Mouse (Mus musculus) hindbrain, postnatal 0 days (tissue): ENCODE data around the gene Egf. TPM values are rescaled to one million over a fixed set of nuclear protein-coding genes. Genes with fewer than 3 reads are reported as not detected.

Experiments used
- ATAC-seq: fragments of 200-750 bp; cut with Nextera tagmentation; 2 replicates; pipeline ENCODE4 v1.8.0; 2017; ENCODE audit warnings: mild to moderate bottlenecking, moderate TSS enrichment, moderate library complexity
- DNase-seq: peaks from one replicate; pipeline ENCODE4 v3.0.0-alpha.2; 2015; ENCODE audit warnings: low spot score
- H3K27ac ChIP-seq: fragments of 300-500 bp; sonication (generic); 2 replicates; pipeline ENCODE4 v1.5.1; 2014; ENCODE audit warnings: mild to moderate bottlenecking
- H3K27me3 ChIP-seq: fragments of 300-500 bp; sonication (generic); 2 replicates; pipeline ENCODE4 v1.6.1; 2014; ENCODE audit warnings: low read length, mixed read lengths; ENCODE audit not compliant: insufficient read depth
- H3K36me3 ChIP-seq: fragments of 300-500 bp; sonication (generic); 2 replicates; pipeline ENCODE4 v1.6.1; 2014; ENCODE audit warnings: low read length, mixed read lengths; ENCODE audit not compliant: insufficient read depth
- H3K4me1 ChIP-seq: fragments of 300-500 bp; sonication (generic); 2 replicates; pipeline ENCODE4 v1.6.1; 2014; ENCODE audit warnings: antibody characterized with exemption, low read length, mixed read lengths; ENCODE audit not compliant: insufficient read depth
- H3K4me2 ChIP-seq: fragments of 300-500 bp; sonication (generic); 2 replicates; pipeline ENCODE4 v1.6.1; 2014; ENCODE audit warnings: low read depth, mild to moderate bottlenecking, low read length, moderate library complexity, mixed read lengths
- H3K4me3 ChIP-seq: fragments of 300-500 bp; sonication (generic); 2 replicates; pipeline ENCODE4 v1.5.1; 2014; ENCODE audit warnings: low read length
- H3K9ac ChIP-seq: fragments of 300-500 bp; sonication (generic); replicated peaks from 2 replicates; pipeline ENCODE4 v1.6.1; 2014; ENCODE audit warnings: mild to moderate bottlenecking, low read length, moderate library complexity, mixed read lengths
- H3K9me3 ChIP-seq: fragments of 300-500 bp; sonication (generic); 2 replicates; pipeline ENCODE4 v1.6.1; 2016; ENCODE audit warnings: low read length, mixed read lengths
- CTCF ChIP-seq: IDR thresholded peaks from 2 replicates; pipeline ENCODE4 v1.5.1; 2016; ENCODE audit warnings: antibody characterized with exemption, control low read depth, low read depth
- WGBS: fragments of 180-500 bp; shearing (Covaris S2); extraction: QIAGEN DNeasy Blood & Tissue Kit; methylation state at CpG from one replicate; pipeline ENCODE4 v1.1.7; 2014; 5-methylcytosine and 5-hydroxymethylcytosine counted together
- polyA plus RNA-seq: library from polyadenylated mRNA; unstranded; fragments of >200 nt; fragmentation: Nextera tagmentation; extraction: Ambion mirVana; gene quantifications from 2 replicates; pipeline ENCODE4 v1.2.1, GENCODE M21; 2015
- total RNA-seq: library from RNA; depleted of rRNA; stranded (reverse); fragments of >200 nt; gene quantifications from 2 replicates; pipeline ENCODE4 v1.2.3, GENCODE M21; 2014

The Egf gene
- total and polyA plus RNA-seq, 2 experiments from 2014 or later, result 1.2 to 1.3 TPM

GRCm38 (mm10) chr3:129682389-129682788 lies 72.7 kb downstream of the Egf start:
- Histone ChIP-seq H3K27me3 (no peaks in the 10 kb centered on the region), H3K4me1 (no peaks in the 10 kb centered on the region), H3K9me3 (no peaks in the 10 kb centered on the region), H3K27ac (no peak overlapping the region), H3K4me3 (no peak overlapping the region), H3K9ac (no peak overlapping the region), H3K36me3 (0 out of 2 replicates have a peak, but pooled peaks cover 3% of the 10 kb centered on the region), H3K4me2 (no peak overlapping the region)
- no peak for ATAC-seq
- TF ChIP-seq CTCF, result no peak
- DNase-seq, result no peak
- WGBS, result 76% methylated on average over 10 of the region's 10 CpGs

- TF ChIP-seq CTCF, result no peak
- ATAC-seq (no peak), DNase-seq (no peak)
- no peaks in the 10 kb centered on the region for H3K27me3 ChIP-seq
- H3K4me2 ChIP-seq, result no peak overlapping the region
- H3K4me3 ChIP-seq, result no peak overlapping the region
- no peak overlapping the region for H3K27ac ChIP-seq
- H3K9ac ChIP-seq, result no peak overlapping the region
- H3K4me1 ChIP-seq, result no peaks in the 10 kb centered on the region
- H3K36me3 ChIP-seq, result 0 out of 2 replicates have a peak, but pooled peaks cover 3% of the 10 kb centered on the region
- WGBS, result 92% methylated on average over 4 of the region's 4 CpGs
- no peaks in the 10 kb centered on the region for H3K9me3 ChIP-seq
These were observed 73.3 kb downstream of the Egf start for GRCm38 (mm10) chr3:129681841-129682240.

GRCm38 (mm10) chr3:129680258-129680657 lies 74.9 kb downstream of the Egf start:
- ATAC-seq, result peak; percentile 35; the same call in 1 of the 2 replicates

GRCm38 (mm10) chr3:129675923-129676322 lies 79.2 kb downstream of the Egf start:
- no peaks in the 10 kb centered on the region for H3K27me3 ChIP-seq
- H3K4me1 ChIP-seq, result no peaks in the 10 kb centered on the region
- 0 out of 2 replicates have a peak, but pooled peaks cover 3% of the 10 kb centered on the region for H3K36me3 ChIP-seq
- no peak overlapping the region for H3K4me3 ChIP-seq
- no peak for DNase-seq
- no peaks in the 10 kb centered on the region for H3K9me3 ChIP-seq
- no peak overlapping the region for H3K4me2 ChIP-seq
- ATAC-seq, result no peak
- TF ChIP-seq CTCF, result no peak
- 95% methylated on average over 7 of the region's 7 CpGs for WGBS
- no peak overlapping the region for H3K27ac ChIP-seq
- H3K9ac ChIP-seq, result no peak overlapping the region

More at GRCm38 (mm10) chr3:129680258-129680657, 74.9 kb downstream of the Egf start:
- peak; percentile 62 for TF ChIP-seq CTCF
- WGBS, result 44% methylated on average over 5 of the region's 5 CpGs
- Histone ChIP-seq H3K27ac (no peak overlapping the region), H3K4me1 (no peaks in the 10 kb centered on the region), H3K4me3 (no peak overlapping the region), H3K9ac (no peak overlapping the region), H3K36me3 (0 out of 2 replicates have a peak, but pooled peaks cover 3% of the 10 kb centered on the region), H3K4me2 (no peak overlapping the region), H3K9me3 (no peaks in the 10 kb centered on the region), H3K27me3 (no peaks in the 10 kb centered on the region)
- DNase-seq, result peak; percentile 32

GRCm38 (mm10) chr3:129663906-129664305 lies 91.2 kb downstream of the Egf start:
- ATAC-seq (no peak), DNase-seq (no peak)
- no peak overlapping the region for H3K4me3 ChIP-seq
- H3K27me3 ChIP-seq, result no peaks in the 10 kb centered on the region
- no peaks in the 10 kb centered on the region for H3K4me1 ChIP-seq
- H3K9me3 ChIP-seq, result no peaks in the 10 kb centered on the region
- no peaks in the 10 kb centered on the region for H3K36me3 ChIP-seq
- H3K27ac ChIP-seq, result no peak overlapping the region
- TF ChIP-seq CTCF, result no peak
- H3K9ac ChIP-seq, result no peak overlapping the region
- no peak overlapping the region for H3K4me2 ChIP-seq
- WGBS, result 97% methylated on average over 2 of the region's 2 CpGs

GRCm38 (mm10) chr3:129658776-129659175 lies 96.3 kb downstream of the Egf start:
- ATAC-seq, result no peak
- no peaks in the 10 kb centered on the region for H3K27me3 ChIP-seq
- H3K27ac ChIP-seq, result no peak overlapping the region
- no peak for TF ChIP-seq CTCF
- no peaks in the 10 kb centered on the region for H3K9me3 ChIP-seq
- no peak overlapping the region for H3K4me3 ChIP-seq
- whole genome bisulfite sequencing, result 95% methylated on average over 7 of the region's 7 CpGs
- H3K4me2 ChIP-seq, result no peak overlapping the region
- no peak for DNase-seq
- H3K4me1 ChIP-seq, result no peaks in the 10 kb centered on the region
- H3K9ac ChIP-seq, result no peak overlapping the region
- no peaks in the 10 kb centered on the region for H3K36me3 ChIP-seq

- Histone ChIP-seq H3K27me3 (no peaks in the 10 kb centered on the region), H3K4me1 (no peaks in the 10 kb centered on the region), H3K27ac (no peak overlapping the region), H3K4me3 (no peak overlapping the region), H3K9ac (no peak overlapping the region), H3K9me3 (no peaks in the 10 kb centered on the region), H3K4me2 (no peak overlapping the region), H3K36me3 (no peaks in the 10 kb centered on the region)
- DNase-seq, result no peak
- no peak for ATAC-seq
- 90% methylated on average over 11 of the region's 11 CpGs for WGBS
- no peak for TF ChIP-seq CTCF
These were observed 97.3 kb downstream of the Egf start for GRCm38 (mm10) chr3:129657775-129658174.
